In genomic region chr11:116580031-116580652, GRCm38 (mm10) we compare ENCODE assay signal across 9 mouse cellular contexts. TPM values are rescaled to one million over a fixed set of nuclear protein-coding genes. Genes with fewer than 3 reads are reported as not detected.
DNase-seq lines count a peak whose midpoint lies in the region; ATAC-seq lines count a peak whose summit lies in the region.
"Had no signal": no experiment of that assay in that cellular context is flagged by ENCODE, and none has a peak within 500 bp of the region (broad histone marks: within the 10 kb centered on the region; RNA-seq: fewer than 3 reads in every experiment).

No protein-coding gene starts in this region.

- peaks cover 12% of the 10 kb centered on the region for H3K4me1 ChIP-seq in lung, embryonic 16.5 days (replicated peaks; ENCODE audit: control insufficient read depth, insufficient read depth, low read length)
- H3K4me1 ChIP-seq in intestine, embryonic 15.5 days (replicated peaks) = peaks cover 9% of the 10 kb centered on the region
- peaks cover 53% of the 10 kb centered on the region for H3K4me1 ChIP-seq in neural tube, embryonic 13.5 days (replicated peaks)

- DNase-seq in lung, adult 18-20 months = no peak
- no peak for DNase-seq in gastrocnemius, postnatal 4 days (ENCODE audit: low spot score in 2 of 2)
- DNase-seq in lung, postnatal 25 days (ENCODE audit: low spot score) = no peak

- no peaks in the 10 kb centered on the region for H3K9me3 ChIP-seq in lung, embryonic 16.5 days (ENCODE audit: control insufficient read depth, low read length)
- no peaks in the 10 kb centered on the region for H3K9me3 ChIP-seq in intestine, embryonic 15.5 days
- H3K9me3 ChIP-seq in neural tube, embryonic 13.5 days = no peaks in the 10 kb centered on the region

- peak overlapping the region; percentile 95 for H3K4me2 ChIP-seq in lung, embryonic 16.5 days (ENCODE audit: low read depth, low read length)
- H3K4me2 ChIP-seq in intestine, embryonic 15.5 days (replicated peaks) = peak overlapping the region; percentile 96
- peak overlapping the region; percentile 81 for H3K4me2 ChIP-seq in neural tube, embryonic 13.5 days

- H3K4me3 ChIP-seq in lung, embryonic 16.5 days (ENCODE audit: low read length) = peak overlapping the region; percentile 93
- peak overlapping the region; percentile 94 for H3K4me3 ChIP-seq in intestine, embryonic 15.5 days (replicated peaks)
- peak overlapping the region; percentile 78 for H3K4me3 ChIP-seq in neural tube, embryonic 13.5 days

- 22% methylated on average over 10 of the region's 10 CpGs for WGBS in lung, embryonic 16.5 days
- WGBS in intestine, embryonic 15.5 days = 28% methylated on average over 10 of the region's 10 CpGs
- 17% methylated on average over 10 of the region's 10 CpGs for WGBS in neural tube, embryonic 13.5 days

- no peak for ATAC-seq in lung, embryonic 16.5 days (ENCODE audit: low read depth)
- peak; percentile 64 for ATAC-seq in common myeloid progenitor, adult 5-6 weeks (replicated peaks; ENCODE audit: low read depth, poor library complexity, severe bottlenecking)
- no peak for ATAC-seq in intestine, embryonic 15.5 days
- peak; percentile 11; the same call in 1 of the 2 replicates for ATAC-seq in neural tube, embryonic 13.5 days (ENCODE audit: low read depth)
- ATAC-seq in CD4-positive, CD25-positive, alpha-beta regulatory T cell, adult 4 months = no peak

- peak overlapping the region; percentile 89 for H3K9ac ChIP-seq in lung, embryonic 16.5 days (ENCODE audit: low read length)
- peak overlapping the region; percentile 87 for H3K9ac ChIP-seq in intestine, embryonic 15.5 days
- H3K9ac ChIP-seq in neural tube, embryonic 13.5 days = peak overlapping the region; percentile 96

- H3K36me3 ChIP-seq in lung, embryonic 16.5 days (ENCODE audit: control insufficient read depth, insufficient read depth, low read length) = no peaks in the 10 kb centered on the region
- no peaks in the 10 kb centered on the region for H3K36me3 ChIP-seq in intestine, embryonic 15.5 days
- H3K36me3 ChIP-seq in neural tube, embryonic 13.5 days = no peaks in the 10 kb centered on the region

- no peaks in the 10 kb centered on the region for H3K27me3 ChIP-seq in lung, embryonic 16.5 days (ENCODE audit: control insufficient read depth, insufficient read depth, low read depth, low read length)
- no peaks in the 10 kb centered on the region for H3K27me3 ChIP-seq in intestine, embryonic 15.5 days (replicated peaks)
- H3K27me3 ChIP-seq in neural tube, embryonic 13.5 days = no peaks in the 10 kb centered on the region

- H3K27ac ChIP-seq in lung, embryonic 16.5 days (ENCODE audit: low read length) = no peak overlapping the region
- H3K27ac ChIP-seq in intestine, embryonic 15.5 days = no peak overlapping the region
- H3K27ac ChIP-seq in neural tube, embryonic 13.5 days (replicated peaks) = peak overlapping the region; percentile 96

RNA-seq across cellular contexts. Expression of gene Ube2o, which starts 1.1 kb away (rescaled TPM):
- 5.2 and 5.8 TPM in 2 replicates for polyA plus RNA-seq in lung, embryonic 16.5 days (2015; fragmentation: Nextera tagmentation; extraction: Ambion mirVana)
- 7.6 and 8.5 TPM in 2 replicates for total RNA-seq in common myeloid progenitor, adult 5-6 weeks (2017)
- 8.4 and 8.8 TPM in 2 replicates for polyA plus RNA-seq in intestine, embryonic 15.5 days (2015; fragmentation: Nextera tagmentation; extraction: Ambion mirVana)
- 20.1 and 24.6 TPM in 2 replicates for polyA plus RNA-seq in neural tube, embryonic 13.5 days (2015; fragmentation: Nextera tagmentation; extraction: Ambion mirVana)
- 1 to 10 TPM; 1.1 to 3.5 TPM for polyA plus RNA-seq in CD4-positive, CD25-positive, alpha-beta regulatory T cell, adult 4 months (2017; shearing (Covaris generic))
- total RNA-seq in gastrocnemius, postnatal 4 days (2021) = 10 to 100 TPM; 25.2 to 25.6 TPM

RNA-seq across cellular contexts. Expression of gene Aanat, which starts 6.1 kb away (rescaled TPM):
- not detected in 2 replicates for polyA plus RNA-seq in lung, embryonic 16.5 days (2015; fragmentation: Nextera tagmentation; extraction: Ambion mirVana)
- not detected in 2 replicates for total RNA-seq in common myeloid progenitor, adult 5-6 weeks (2017)
- not detected in 2 replicates for polyA plus RNA-seq in intestine, embryonic 15.5 days (2015; fragmentation: Nextera tagmentation; extraction: Ambion mirVana)
- polyA plus RNA-seq in neural tube, embryonic 13.5 days (2015; fragmentation: Nextera tagmentation; extraction: Ambion mirVana) = 0.18 TPM in 1 of 2 replicates, not detected in the other
- polyA plus RNA-seq in CD4-positive, CD25-positive, alpha-beta regulatory T cell, adult 4 months (2017; shearing (Covaris generic)) = not detected
- total RNA-seq in gastrocnemius, postnatal 4 days (2021) = not detected
- total RNA-seq: hematopoietic stem cell, adult 5-6 weeks had no signal

RNA-seq across cellular contexts. Expression of gene Rhbdf2, which starts 46.7 kb away (rescaled TPM):
- polyA plus RNA-seq in lung, embryonic 16.5 days (2015; fragmentation: Nextera tagmentation; extraction: Ambion mirVana) = 17.9 and 19.6 TPM in 2 replicates
- total RNA-seq in common myeloid progenitor, adult 5-6 weeks (2017) = 2.1 and 2.4 TPM in 2 replicates
- polyA plus RNA-seq in intestine, embryonic 15.5 days (2015; fragmentation: Nextera tagmentation; extraction: Ambion mirVana) = 8.4 and 8.9 TPM in 2 replicates
- polyA plus RNA-seq in neural tube, embryonic 13.5 days (2015; fragmentation: Nextera tagmentation; extraction: Ambion mirVana) = 3.7 TPM in 2 replicates
- polyA plus RNA-seq in CD4-positive, CD25-positive, alpha-beta regulatory T cell, adult 4 months (2017; shearing (Covaris generic)) = 1 to 10 TPM; 3.3 to 4.3 TPM
- 1 to 10 TPM; 7.4 to 9.1 TPM for total RNA-seq in gastrocnemius, postnatal 4 days (2021)

RNA-seq across cellular contexts. Expression of gene Sphk1, which starts 49.4 kb away (rescaled TPM):
- 7.0 and 9.6 TPM in 2 replicates for polyA plus RNA-seq in lung, embryonic 16.5 days (2015; fragmentation: Nextera tagmentation; extraction: Ambion mirVana)
- total RNA-seq in common myeloid progenitor, adult 5-6 weeks (2017) = 55.3 and 61.0 TPM in 2 replicates
- polyA plus RNA-seq in intestine, embryonic 15.5 days (2015; fragmentation: Nextera tagmentation; extraction: Ambion mirVana) = 5.4 and 6.4 TPM in 2 replicates
- polyA plus RNA-seq in neural tube, embryonic 13.5 days (2015; fragmentation: Nextera tagmentation; extraction: Ambion mirVana) = 3.7 and 6.1 TPM in 2 replicates
- polyA plus RNA-seq in CD4-positive, CD25-positive, alpha-beta regulatory T cell, adult 4 months (2017; shearing (Covaris generic)) = under 1 TPM in 1 of 2 experiments, not detected in 1; 0.35 TPM
- total RNA-seq in gastrocnemius, postnatal 4 days (2021) = 1 to 10 TPM; 4.0 TPM

Comparison
In these comparisons a context has a peak if more than half of its experiments do, and no peak if none do; other contexts are left out.
1. ATAC-seq: peak in common myeloid progenitor, adult 5-6 weeks (single experiment) and neural tube, embryonic 13.5 days (single experiment); none in lung, embryonic 16.5 days (single experiment), intestine, embryonic 15.5 days (single experiment) and CD4-positive, CD25-positive, alpha-beta regulatory T cell, adult 4 months (single experiment).
2. Peak in every context shown above with its lines, with median percentiles within 50 percentile points of each other: H3K4me2 ChIP-seq, H3K4me3 ChIP-seq and H3K9ac ChIP-seq.